Mouse (Mus musculus): Measurements from ENCODE around the gene Cda. TPM values are rescaled to one million over a fixed set of nuclear protein-coding genes. Genes with fewer than 3 reads are reported as not detected.

The Cda gene
- total RNA-seq, 2 experiments from 2014 or later: 0.62 TPM; not detected in 1

- intact Hi-C loops (cut with DNase I): no loop called here
- no peak for DNase-seq
These were observed 54.0 kb downstream of the Cda start for GRCm38 (mm10) chr4:138313795-138314194.

GRCm38 (mm10) chr4:138313021-138313420, 54.8 kb downstream of the Cda start:
- intact Hi-C loops (cut with DNase I): no loop called here

GRCm38 (mm10) chr4:138312105-138312504, 55.7 kb downstream of the Cda start:
- intact Hi-C loops (cut with DNase I): no loop called here
- DNase-seq: no peak

More at GRCm38 (mm10) chr4:138313021-138313420, 54.8 kb downstream of the Cda start:
- DNase-seq: no peak

- DNase-seq: no peak
- intact Hi-C loops (cut with DNase I): no loop called here
These were observed 56.2 kb downstream of the Cda start for GRCm38 (mm10) chr4:138311595-138311994.

- no peak for DNase-seq
- intact Hi-C loops (cut with DNase I): no loop called here
These were observed 57.4 kb downstream of the Cda start for GRCm38 (mm10) chr4:138310311-138310910.

GRCm38 (mm10) chr4:138307739-138308138, 60.1 kb downstream of the Cda start:
- no peak for DNase-seq
- intact Hi-C loops (cut with DNase I): no loop called here

- no peak for DNase-seq
- intact Hi-C loops (cut with DNase I): no loop called here
These were observed 60.8 kb downstream of the Cda start for GRCm38 (mm10) chr4:138307025-138307424.

GRCm38 (mm10) chr4:138304340-138305104, 63.3 kb downstream of the Cda start, which contains the start of gene Ddost:
Gene Ddost (plus strand): TSS chr4:138304730.
- intact Hi-C loops (cut with DNase I): no loop called here
- DNase-seq: peak; percentile 93 to 99

GRCm38 (mm10) chr4:138303742-138304141, 64.0 kb downstream of the Cda start:
- DNase-seq: no peak
- intact Hi-C loops (cut with DNase I): no loop called here

- no peak for DNase-seq
- intact Hi-C loops (cut with DNase I): no loop called here
These were observed 64.8 kb downstream of the Cda start for GRCm38 (mm10) chr4:138303011-138303410.

GRCm38 (mm10) chr4:138301271-138301780, 66.5 kb downstream of the Cda start:
- intact Hi-C loops (cut with DNase I): no loop called here
- DNase-seq: no peak

GRCm38 (mm10) chr4:138293949-138294550, 73.7 kb downstream of the Cda start:
- DNase-seq: no peak
- intact Hi-C loops (cut with DNase I): no loop called here

- no peak for DNase-seq
- intact Hi-C loops (cut with DNase I): no loop called here
These were observed 74.4 kb downstream of the Cda start for GRCm38 (mm10) chr4:138293261-138293948.

GRCm38 (mm10) chr4:138292028-138292427, 75.8 kb downstream of the Cda start:
- intact Hi-C loops (cut with DNase I): no loop called here
- no peak for DNase-seq

- DNase-seq: no peak
- intact Hi-C loops (cut with DNase I): loop anchor here (10.0 kb wide), 1 partner anchor 324 kb away; no protein-coding TSS in a partner anchor
These were observed 79.1 kb downstream of the Cda start for GRCm38 (mm10) chr4:138288691-138289090.

Small RNA genes lying within 50 kb of the gene (microRNA-seq; reads per million reads assigned to microRNA genes)
- 0 reads per million in 2 experiments for gene Gm27646
- gene Mir7019: 2.1 to 2.2 reads per million in 2 experiments

Other genes with a start within 250 kb of the Cda start
- gene Hp1bp3, start 151.7 kb downstream of the Cda start, total RNA-seq (2021): 10 to 100 TPM; 46.7 to 52.0 TPM
- gene Sh2d5, start 117.6 kb downstream of the Cda start, total RNA-seq (2021): under 1 TPM; 0.08 to 0.12 TPM
- not detected for gene Kif17, start 117.6 kb downstream of the Cda start, total RNA-seq (2021)
- 10 to 100 TPM; 31.3 to 31.8 TPM for gene Ddost, start 63.3 kb downstream of the Cda start, total RNA-seq (2021)
- 100 to 1,000 TPM; 452 to 656 TPM for gene Pink1, start 41.7 kb downstream of the Cda start, total RNA-seq (2021)
- gene Fam43b, start 28.5 kb upstream of the Cda start, total RNA-seq (2021): not detected
- 10 to 100 TPM; 34.1 to 34.9 TPM for gene Mul1, start 66.7 kb upstream of the Cda start, total RNA-seq (2021)
- 1 to 10 TPM; 3.4 to 3.9 TPM for gene Camk2n1, start 86.3 kb upstream of the Cda start, total RNA-seq (2021)

Data from gastrocnemius, postnatal 36 days (tissue).